Mouse (Mus musculus): ENCODE results near the gene Spata45.

The Spata45 gene

DNA sequence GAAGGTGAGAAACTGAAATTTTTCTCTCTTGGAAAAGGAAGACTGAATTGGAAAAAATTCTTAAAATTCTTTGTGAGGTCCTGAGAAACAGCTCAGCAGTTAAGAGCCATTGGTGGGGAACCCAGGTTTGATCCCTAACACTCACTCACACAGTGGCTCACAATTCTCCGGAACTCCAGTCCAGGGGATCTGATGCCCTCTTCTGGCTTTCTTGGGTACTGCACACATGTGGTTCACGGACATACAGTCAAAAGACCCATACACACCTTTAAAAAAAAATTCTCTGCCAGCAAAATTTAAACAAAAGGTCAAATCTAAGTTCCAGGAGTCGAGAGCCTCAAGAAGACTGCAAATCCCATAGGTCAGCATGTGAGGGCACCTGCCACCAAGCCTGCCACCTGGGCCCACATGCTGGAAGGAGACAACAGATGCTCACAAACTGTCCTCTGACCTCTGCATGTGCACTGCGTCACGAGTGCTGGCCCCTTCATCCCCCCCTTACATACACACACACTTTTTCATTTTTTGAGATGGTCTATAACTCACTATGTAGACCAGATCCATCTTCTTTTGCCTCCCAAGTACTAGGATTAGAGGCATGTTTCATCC is 48.6 kb downstream of the Spata45 start:
- DNase-seq (ENCODE audit: low read depth, low spot score) = peak; percentile 61

DNA sequence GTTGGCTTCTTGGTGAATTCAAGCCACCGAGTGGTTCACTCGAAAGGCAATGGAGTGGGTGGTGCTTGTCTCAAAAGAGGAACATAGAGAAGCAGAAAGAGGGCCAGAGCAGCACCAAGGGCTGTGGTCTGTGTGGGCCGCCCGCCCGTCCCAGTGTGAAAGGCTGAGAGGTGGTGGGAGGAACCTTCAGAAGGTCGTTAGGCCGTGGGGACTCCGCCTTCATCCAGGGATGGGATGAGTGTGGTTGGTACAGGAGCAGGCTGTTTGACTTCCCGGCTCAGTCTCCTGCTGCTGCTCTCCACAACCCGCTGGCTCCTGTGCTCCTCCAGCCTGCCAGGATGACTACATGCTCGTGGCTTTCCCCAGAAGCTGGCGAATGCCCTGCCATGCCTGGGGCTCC is 49.2 kb downstream of the Spata45 start:
- DNase-seq (ENCODE audit: low read depth, low spot score) = peak; percentile 47

DNA sequence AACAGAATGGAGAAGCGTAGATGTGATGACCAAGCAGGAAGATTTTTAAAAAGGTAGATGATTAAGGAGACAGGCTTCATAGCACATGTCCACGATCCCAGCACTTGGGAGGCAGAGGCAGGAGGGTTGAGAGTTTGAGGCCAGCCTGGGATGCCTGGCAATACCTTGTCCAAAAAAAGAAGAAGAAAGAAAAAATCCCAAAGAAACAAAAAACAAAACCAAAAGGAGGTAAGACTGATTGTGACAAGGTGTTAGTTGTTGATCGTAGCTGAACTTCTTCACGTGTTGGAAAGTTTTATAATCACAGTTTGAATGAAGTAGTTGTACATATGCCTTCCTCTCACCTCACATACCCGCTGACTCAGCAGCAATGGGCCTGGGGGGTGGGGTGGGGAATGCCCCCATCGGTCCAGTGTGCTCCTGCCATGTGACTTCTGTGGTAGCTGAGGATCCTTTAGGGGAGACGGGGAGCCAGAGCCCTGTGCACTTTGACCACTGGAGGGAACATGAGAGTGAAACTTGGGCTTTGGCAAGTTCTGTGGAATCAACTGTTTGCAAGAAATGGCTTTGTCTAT is 50.0 kb downstream of the Spata45 start:
- DNase-seq (ENCODE audit: low read depth, low spot score) = no peak

DNA sequence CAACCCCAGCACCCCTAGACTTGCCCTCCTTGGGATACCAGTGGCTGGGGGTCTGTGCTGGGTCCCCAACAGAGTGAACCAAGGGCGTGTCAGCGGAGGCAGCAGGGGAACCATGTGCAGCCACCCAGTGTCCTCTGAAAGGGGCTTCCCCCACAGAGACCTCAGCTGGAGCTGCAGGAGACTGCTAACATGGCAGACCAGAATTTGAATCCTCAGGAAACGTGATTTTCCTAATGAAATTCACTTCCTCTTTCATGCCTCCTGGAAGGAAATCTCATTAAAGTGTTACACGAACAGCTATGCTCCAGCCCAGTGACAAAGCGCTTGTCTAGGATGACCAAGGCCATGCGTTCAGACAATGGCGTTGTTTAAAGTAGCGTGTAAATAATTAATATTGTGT is 50.5 kb downstream of the Spata45 start:
- no peak for DNase-seq (ENCODE audit: low read depth, low spot score)

DNA sequence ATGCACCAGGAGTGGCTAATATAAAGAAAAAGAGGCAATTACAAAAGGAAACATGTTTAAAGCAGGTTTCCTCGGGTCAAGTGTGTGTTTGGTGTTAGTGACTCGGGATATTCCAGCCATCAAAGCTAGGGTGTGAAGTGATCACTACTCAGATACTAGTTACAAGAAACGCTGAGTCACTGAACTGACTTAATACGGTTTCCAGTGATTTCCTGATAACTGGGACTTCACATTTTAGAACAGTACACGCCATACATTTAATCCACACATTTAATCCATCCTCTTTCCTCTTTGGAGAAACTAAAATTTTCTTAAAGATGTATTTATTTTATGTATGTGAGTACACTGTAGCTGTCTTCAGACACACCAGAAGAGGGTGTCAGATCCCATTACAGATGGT is 51.5 kb downstream of the Spata45 start:
- DNase-seq (ENCODE audit: low read depth, low spot score) = no peak

DNA sequence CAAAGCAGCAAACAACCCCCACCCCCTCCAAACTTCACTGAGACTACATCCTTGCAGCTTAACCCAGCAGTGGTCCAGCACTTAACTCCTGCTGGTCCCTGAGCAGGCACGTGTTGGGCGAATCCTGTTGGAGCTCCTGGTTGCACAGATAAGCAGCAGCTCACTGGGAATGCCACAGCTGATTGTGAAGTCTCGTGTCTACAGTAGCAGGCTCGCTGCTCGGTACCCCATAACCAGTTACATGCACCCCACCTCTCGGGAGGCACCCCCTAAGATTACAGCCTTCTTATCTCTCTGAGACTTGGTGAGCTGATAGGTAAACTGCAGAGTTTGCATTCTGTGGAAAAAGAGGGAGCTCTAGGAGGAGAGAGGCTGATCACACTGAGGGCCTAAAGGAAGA is 52.9 kb downstream of the Spata45 start:
- no peak for DNase-seq (ENCODE audit: low read depth, low spot score)

DNA sequence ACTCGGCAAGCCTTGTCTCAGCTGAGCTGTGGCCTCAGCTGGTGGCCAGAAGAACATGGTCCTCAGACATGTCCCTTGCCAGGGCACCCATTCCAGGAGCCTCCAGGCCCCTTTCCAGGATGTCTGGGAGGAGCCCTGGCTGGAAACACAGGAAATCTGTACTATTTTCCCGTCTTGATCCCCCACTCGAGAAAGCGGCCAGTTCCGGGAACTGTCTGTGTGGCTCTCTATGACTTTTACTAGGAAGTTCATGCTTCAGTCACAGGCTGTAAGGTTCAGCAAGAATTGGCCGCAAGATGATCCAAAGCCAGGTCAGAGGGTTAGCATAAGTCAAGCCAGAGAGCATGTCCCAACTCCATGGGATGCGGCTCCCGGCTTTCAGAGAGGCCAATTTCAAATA is 55.6 kb downstream of the Spata45 start:
- no peak for DNase-seq (ENCODE audit: low read depth, low spot score)

Measured in 3T3-L1 (cell line).